21 mouse cellular contexts compared by ENCODE assay signal in genomic region chr11:81814816-81815215, GRCm38 (mm10). TPM values are rescaled to one million over a fixed set of nuclear protein-coding genes. Genes with fewer than 3 reads are reported as not detected.
A peak's percentile ranks its signal among the peaks of the same experiment; 100 is the strongest.
DNase-seq lines count a peak whose midpoint lies in the region; ATAC-seq lines count a peak whose summit lies in the region.
"Had no signal": no experiment of that assay in that cellular context is flagged by ENCODE, and none has a peak within 500 bp of the region (broad histone marks: within the 10 kb centered on the region; RNA-seq: fewer than 3 reads in every experiment).

No protein-coding gene starts in this region.

- intact Hi-C loops in left cerebral cortex, postnatal 25 days (cut with DNase I) = no loop called here
- intact Hi-C loops in heart, postnatal 36 days (cut with DNase I) = no loop called here

- no peak overlapping the region for H3K9ac ChIP-seq in hindbrain, embryonic 11.5 days (ENCODE audit: low read depth, low read length)
- H3K9ac ChIP-seq: embryonic facial prominence, embryonic 12.5 days; heart, embryonic 13.5 days; hindbrain, embryonic 13.5 days; neural tube, embryonic 13.5 days had no signal

- no peaks in the 10 kb centered on the region for H3K27me3 ChIP-seq in hindbrain, embryonic 11.5 days (ENCODE audit: control insufficient read depth, insufficient read depth, low read length)
- H3K27me3 ChIP-seq: embryonic facial prominence, embryonic 12.5 days; heart, embryonic 13.5 days; hindbrain, embryonic 13.5 days had no signal

- H3K4me1 ChIP-seq in hindbrain, embryonic 11.5 days (replicated peaks; ENCODE audit: control insufficient read depth, insufficient read depth, low read length) = no peaks in the 10 kb centered on the region
- H3K4me1 ChIP-seq: embryonic facial prominence, embryonic 12.5 days; hindbrain, embryonic 13.5 days; neural tube, embryonic 13.5 days had no signal

- no peak for ATAC-seq in hindbrain, embryonic 11.5 days (ENCODE audit: low FRiP score)
- ATAC-seq: lung, postnatal 0 days; midbrain, embryonic 16.5 days had no signal

- 93% methylated on average over 1 of the region's 1 CpGs for WGBS in hindbrain, embryonic 11.5 days

- H3K9me3 ChIP-seq in hindbrain, embryonic 11.5 days (ENCODE audit: control insufficient read depth, low read length) = no peaks in the 10 kb centered on the region
- H3K9me3 ChIP-seq: embryonic facial prominence, embryonic 12.5 days; heart, embryonic 13.5 days; hindbrain, embryonic 13.5 days; neural tube, embryonic 13.5 days had no signal

- H3K36me3 ChIP-seq in hindbrain, embryonic 11.5 days (ENCODE audit: control insufficient read depth, insufficient read depth, low read length) = no peaks in the 10 kb centered on the region
- H3K36me3 ChIP-seq: embryonic facial prominence, embryonic 12.5 days; heart, embryonic 13.5 days; hindbrain, embryonic 13.5 days; neural tube, embryonic 13.5 days had no signal

- no peak overlapping the region for H3K4me2 ChIP-seq in hindbrain, embryonic 11.5 days (replicated peaks; ENCODE audit: low read depth, low read length)
- H3K4me2 ChIP-seq: embryonic facial prominence, embryonic 12.5 days; heart, embryonic 13.5 days; hindbrain, embryonic 13.5 days; liver, embryonic 11.5 days; neural tube, embryonic 13.5 days had no signal

- DNase-seq in adrenal gland, adult (ENCODE audit: inconsistent age in 2 of 2, low spot score in 1 of 2) = peak; percentile 31 to 77
- DNase-seq in adrenal gland, postnatal 4 days (ENCODE audit: low spot score in 2 of 2) = no peak
- DNase-seq in NIH3T3 (ENCODE audit: low read depth) = peak; percentile 5
- peak; percentile 33 for DNase-seq in layer of hippocampus, adult 11-12 months (ENCODE audit: low spot score)
- peak; percentile 50 to 83 for DNase-seq in left cerebral cortex, postnatal 25 days (ENCODE audit: low spot score in 2 of 2)
- DNase-seq in thymus, postnatal 10 days (ENCODE audit: low spot score in 2 of 2) = no peak
- DNase-seq in heart, postnatal 36 days = no peak
- DNase-seq in hindbrain, embryonic 11.5 days (ENCODE audit: low spot score) = no peak
- DNase-seq: cerebellum, postnatal 36 days; gastrocnemius, postnatal 25 days; kidney, adult 2 months; retina, postnatal 1 day; thymus, postnatal 25 days had no signal

- no peak overlapping the region for H3K4me3 ChIP-seq in hindbrain, embryonic 11.5 days (ENCODE audit: low read depth, low read length)
- H3K4me3 ChIP-seq: embryonic facial prominence, embryonic 12.5 days; heart, embryonic 13.5 days; hindbrain, embryonic 13.5 days; neural tube, embryonic 13.5 days had no signal

- no peak overlapping the region for H3K27ac ChIP-seq in hindbrain, embryonic 11.5 days (ENCODE audit: low read depth, low read length)
- H3K27ac ChIP-seq: embryonic facial prominence, embryonic 12.5 days; heart, embryonic 13.5 days; hindbrain, embryonic 13.5 days; neural tube, embryonic 13.5 days had no signal

RNA-seq across cellular contexts. Expression of gene 5530401A14Rik, which starts 45.7 kb away (rescaled TPM):
- total RNA-seq in adrenal gland, postnatal 4 days (2021) = under 1 TPM; 0.08 to 0.20 TPM
- under 1 TPM; 0.09 TPM for total RNA-seq in left cerebral cortex, postnatal 25 days (2021)
- total RNA-seq in heart, postnatal 36 days (2021) = under 1 TPM; 0.11 to 0.19 TPM
- polyA plus RNA-seq in hindbrain, embryonic 11.5 days (2014; fragmentation: Nextera tagmentation; extraction: Ambion mirVana) = 0.10 and 0.25 TPM in 2 replicates
- polyA plus RNA-seq: forebrain, embryonic 11.5 days; heart, embryonic 13.5 days; kidney, adult 2 months; liver, embryonic 11.5 days; lung, postnatal 0 days had no signal

Comparison
In these comparisons a context has a peak if more than half of its experiments do, and no peak if none do; other contexts are left out.
1. DNase-seq: peak in adrenal gland, adult (2 of 2), NIH3T3 (single experiment), layer of hippocampus, adult 11-12 months (single experiment) and left cerebral cortex, postnatal 25 days (2 of 2); none in adrenal gland, postnatal 4 days (0 of 2), thymus, postnatal 10 days (0 of 2), heart, postnatal 36 days (0 of 2) and hindbrain, embryonic 11.5 days (single experiment).